Mouse (Mus musculus): ENCODE results near the gene Rnf144b.

Rnf144b gene

GRCm38 (mm10) chr13:47182366-47182765 is 59.9 kb downstream of the Rnf144b start:
- no peak for DNase-seq (ENCODE audit: low read depth)

GRCm38 (mm10) chr13:47183033-47183730 is 60.7 kb downstream of the Rnf144b start:
- peak; percentile 9 for DNase-seq (ENCODE audit: low read depth)

GRCm38 (mm10) chr13:47183771-47184170 is 61.3 kb downstream of the Rnf144b start:
- DNase-seq (ENCODE audit: low read depth) = no peak

- no peak for DNase-seq (ENCODE audit: low read depth)
These were observed 65.4 kb downstream of the Rnf144b start for GRCm38 (mm10) chr13:47187836-47188235.

GRCm38 (mm10) chr13:47189971-47190370 is 67.5 kb downstream of the Rnf144b start:
- no peak for DNase-seq (ENCODE audit: low read depth)

GRCm38 (mm10) chr13:47192200-47192599 is 69.7 kb downstream of the Rnf144b start:
- no peak for DNase-seq (ENCODE audit: low read depth)

- DNase-seq (ENCODE audit: low read depth) = no peak
These were observed 70.3 kb downstream of the Rnf144b start for GRCm38 (mm10) chr13:47192771-47193170.

- DNase-seq (ENCODE audit: low read depth) = no peak
These were observed 71.1 kb downstream of the Rnf144b start for GRCm38 (mm10) chr13:47193326-47194153.

GRCm38 (mm10) chr13:47194695-47195094 is 72.2 kb downstream of the Rnf144b start:
- no peak for DNase-seq (ENCODE audit: low read depth)

GRCm38 (mm10) chr13:47195491-47195890 is 73.0 kb downstream of the Rnf144b start:
- DNase-seq (ENCODE audit: low read depth) = no peak

GRCm38 (mm10) chr13:47200011-47200670 is 77.7 kb downstream of the Rnf144b start:
- no peak for DNase-seq (ENCODE audit: low read depth)

- no peak for DNase-seq (ENCODE audit: low read depth)
These were observed 79.6 kb downstream of the Rnf144b start for GRCm38 (mm10) chr13:47201962-47202624.

GRCm38 (mm10) chr13:47210496-47210895 is 88.0 kb downstream of the Rnf144b start:
- DNase-seq (ENCODE audit: low read depth) = no peak

- no peak for DNase-seq (ENCODE audit: low read depth)
These were observed 88.5 kb downstream of the Rnf144b start for GRCm38 (mm10) chr13:47210992-47211391.

- no peak for DNase-seq (ENCODE audit: low read depth)
These were observed 89.1 kb downstream of the Rnf144b start for GRCm38 (mm10) chr13:47211581-47211980.

GRCm38 (mm10) chr13:47213817-47214216 is 91.4 kb downstream of the Rnf144b start:
- no peak for DNase-seq (ENCODE audit: low read depth)

- no peak for DNase-seq (ENCODE audit: low read depth)
These were observed 92.4 kb downstream of the Rnf144b start for GRCm38 (mm10) chr13:47214895-47215294.

- DNase-seq (ENCODE audit: low read depth) = no peak
These were observed 93.5 kb downstream of the Rnf144b start for GRCm38 (mm10) chr13:47215815-47216585.

- peak; percentile 2 for DNase-seq (ENCODE audit: low read depth)
These were observed 94.7 kb downstream of the Rnf144b start for GRCm38 (mm10) chr13:47217107-47217571.

- DNase-seq (ENCODE audit: low read depth) = no peak
These were observed 95.9 kb downstream of the Rnf144b start for GRCm38 (mm10) chr13:47218351-47218750.

GRCm38 (mm10) chr13:47220426-47220825 is 98.0 kb downstream of the Rnf144b start:
- no peak for DNase-seq (ENCODE audit: low read depth)

Data from 416B (cell line).